Mouse (Mus musculus): ENCODE data around the gene Prkg1.
A peak's percentile ranks its signal among the peaks of the same experiment; 100 is the strongest.
"Not testable (repeated sequence)": the region's sequence is repeated elsewhere in the genome, so short reads cannot be mapped to it uniquely, and the experiment has no call there.

Gene Prkg1

DNA sequence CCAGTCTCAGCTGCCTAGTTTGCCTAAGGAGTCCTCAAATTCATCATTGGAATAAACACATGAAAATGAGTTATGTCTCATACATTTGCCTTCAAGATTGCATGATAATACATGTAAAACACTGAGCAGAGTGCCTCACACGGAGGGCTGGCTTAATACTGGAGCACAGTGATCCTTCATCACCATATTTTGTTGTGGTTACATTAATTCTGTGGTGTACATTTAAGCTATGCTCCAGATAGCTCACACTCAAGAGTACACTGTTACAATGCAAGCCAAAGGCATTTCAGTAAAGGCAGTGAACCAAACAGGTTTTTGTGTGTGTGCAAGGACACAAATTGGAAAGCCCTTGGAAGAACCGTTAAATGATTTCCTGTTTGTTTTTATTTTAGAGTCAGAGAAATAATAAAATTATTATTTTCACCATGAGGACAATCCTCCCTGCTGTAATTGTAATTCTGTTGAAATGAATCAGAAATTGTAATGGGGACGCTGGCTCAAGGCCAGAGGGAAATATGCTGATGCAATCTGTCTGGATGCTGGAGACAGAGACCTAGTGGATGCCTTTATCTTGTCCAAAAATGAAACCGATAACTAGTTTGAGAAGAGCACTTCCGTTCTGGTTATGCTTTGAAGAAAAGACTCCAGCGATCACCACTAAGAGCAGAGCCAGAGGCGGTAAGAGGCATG, 484.9 kb downstream of the Prkg1 start:
- DNase-seq, result no peak

DNA sequence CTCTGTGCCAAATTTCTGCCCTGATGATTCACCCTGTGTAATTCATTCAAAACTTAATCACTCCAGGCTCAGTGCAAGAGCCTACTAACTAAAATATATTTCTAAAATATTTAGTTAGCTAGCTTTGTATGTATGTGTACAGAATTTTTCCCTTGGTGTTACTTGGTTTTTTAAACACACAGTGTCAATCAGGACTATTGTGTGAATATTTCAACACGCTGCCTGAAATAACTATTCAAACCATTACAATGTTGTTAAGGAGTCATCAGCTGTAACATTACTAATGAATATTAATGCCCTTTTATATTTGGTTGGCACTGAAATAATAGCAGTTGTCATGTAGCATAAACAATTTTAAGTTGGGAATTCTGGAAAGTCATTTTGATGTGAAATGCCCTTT, 502.4 kb downstream of the Prkg1 start:
- DNase-seq, result no peak

DNA sequence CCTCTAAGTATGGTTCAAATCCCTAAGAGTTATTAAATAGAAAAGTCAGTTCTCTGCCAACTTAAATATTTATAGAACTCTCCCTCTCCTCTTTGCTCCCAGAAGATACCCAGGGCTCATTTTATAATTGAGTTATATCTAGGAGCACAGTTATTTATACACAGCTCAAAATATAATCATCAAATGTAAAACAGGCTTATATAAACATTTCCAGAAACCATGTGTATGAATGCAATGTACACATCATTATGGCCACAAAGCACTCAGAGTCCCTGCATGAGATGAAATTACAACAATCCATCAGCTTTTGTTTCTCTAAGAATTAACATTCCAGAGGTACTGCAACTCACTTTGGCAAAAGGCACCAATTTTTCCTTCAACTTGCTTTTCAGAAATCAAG, 504.3 kb downstream of the Prkg1 start:
- DNase-seq, result no peak

GRCm38 (mm10) chr19:31255780-31256179, 509.1 kb downstream of the Prkg1 start:
- DNase-seq, result no peak

DNA sequence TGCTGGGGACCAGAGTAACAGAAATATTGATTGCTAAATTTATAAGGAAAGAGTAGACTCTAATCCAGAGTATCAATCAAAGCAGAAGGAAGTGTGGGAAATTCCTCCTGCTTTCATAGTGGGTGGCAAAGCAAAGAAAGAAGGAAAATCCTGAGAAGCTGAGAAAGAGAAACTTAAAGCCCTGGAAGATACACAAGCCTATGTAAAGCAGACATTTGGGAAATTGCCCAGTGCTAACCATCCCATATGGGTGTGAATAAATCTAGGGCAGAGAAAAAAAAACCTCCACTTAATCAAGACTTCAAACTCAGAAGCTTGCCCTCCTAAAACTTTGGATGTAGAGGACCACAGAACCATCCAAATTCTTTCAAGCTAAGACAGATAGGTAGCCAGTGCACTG, 532.4 kb downstream of the Prkg1 start:
- no peak for DNase-seq

- no peak for DNase-seq
Measured at GRCm38 (mm10) chr19:31228385-31228784, 536.4 kb downstream of the Prkg1 start.

DNA sequence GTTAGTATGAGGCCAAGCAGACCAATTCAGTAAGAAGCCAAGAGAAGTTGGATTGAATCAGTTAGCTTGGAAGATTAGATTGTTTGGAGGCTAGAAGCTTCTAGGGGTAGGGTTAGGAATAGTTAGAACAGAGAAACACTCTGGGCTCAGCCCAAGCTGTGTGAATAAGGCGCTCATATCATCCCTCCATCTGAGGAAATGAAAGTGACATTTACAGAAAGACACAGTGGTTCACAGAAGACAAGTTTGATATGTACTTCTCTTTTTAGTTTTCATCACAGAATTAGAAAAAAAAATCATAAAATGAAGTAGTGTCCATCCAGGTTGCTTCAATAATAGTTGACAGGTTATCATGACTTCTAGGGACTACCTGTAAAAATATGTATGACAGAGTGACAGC, 541.4 kb downstream of the Prkg1 start:
- no peak for DNase-seq

DNA sequence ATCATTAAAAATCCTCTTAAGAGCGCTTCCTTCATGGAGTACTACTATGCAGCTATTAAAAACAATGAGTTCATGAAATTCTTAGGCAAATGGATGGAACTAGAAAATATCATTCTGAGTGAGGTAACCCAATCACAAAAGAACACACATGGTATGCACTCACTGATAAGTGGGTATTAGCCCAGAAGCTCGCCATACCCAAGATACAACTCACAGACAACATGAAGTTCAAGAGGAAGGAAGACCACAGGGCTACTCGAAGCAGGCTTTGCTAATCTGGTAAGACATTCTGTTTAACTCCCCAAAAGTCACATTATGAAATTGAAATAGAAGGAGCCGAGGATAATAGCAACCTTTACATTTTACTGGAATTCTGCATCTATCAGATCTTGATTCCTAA, 545.6 kb downstream of the Prkg1 start:
- not testable (repeated sequence) for DNase-seq

DNA sequence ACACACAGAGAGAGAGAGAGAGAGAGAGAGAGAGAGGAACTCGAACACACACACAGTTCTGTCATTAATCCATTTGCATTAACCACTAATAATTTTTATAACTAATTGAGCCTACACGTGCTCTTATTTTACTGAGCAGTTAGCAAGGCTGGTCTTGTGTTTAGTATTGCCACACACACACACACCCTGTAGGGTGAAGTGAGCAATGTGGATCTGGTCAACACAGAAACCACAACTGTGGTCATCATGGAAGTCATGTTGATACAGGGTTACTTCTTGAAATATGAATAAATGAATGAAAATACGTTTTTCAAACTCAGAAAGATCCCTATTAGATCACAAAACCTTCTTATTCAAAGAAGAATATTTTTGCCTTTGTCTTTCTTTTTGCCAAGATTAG, 554.0 kb downstream of the Prkg1 start:
- DNase-seq, result no peak

DNA sequence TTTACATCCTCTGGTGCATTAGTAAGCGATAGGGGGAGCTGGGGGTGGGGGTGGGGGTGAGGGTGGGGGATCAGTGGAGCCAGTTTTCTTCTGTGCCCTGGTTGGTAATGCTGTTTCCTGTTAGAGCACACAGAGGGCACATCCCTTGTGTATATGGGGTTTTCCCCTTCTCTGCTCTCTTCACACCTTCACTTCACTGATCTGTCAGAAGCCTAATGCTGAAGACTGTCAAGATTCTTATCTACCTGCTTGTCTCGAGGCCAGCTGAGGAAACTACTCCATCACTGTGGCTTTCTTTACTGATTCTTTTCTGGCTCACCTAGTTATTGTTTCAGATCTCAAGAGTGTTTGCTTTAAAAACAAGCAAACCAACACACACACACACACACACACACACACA, 554.4 kb downstream of the Prkg1 start:
- DNase-seq, result peak; percentile 6

DNA sequence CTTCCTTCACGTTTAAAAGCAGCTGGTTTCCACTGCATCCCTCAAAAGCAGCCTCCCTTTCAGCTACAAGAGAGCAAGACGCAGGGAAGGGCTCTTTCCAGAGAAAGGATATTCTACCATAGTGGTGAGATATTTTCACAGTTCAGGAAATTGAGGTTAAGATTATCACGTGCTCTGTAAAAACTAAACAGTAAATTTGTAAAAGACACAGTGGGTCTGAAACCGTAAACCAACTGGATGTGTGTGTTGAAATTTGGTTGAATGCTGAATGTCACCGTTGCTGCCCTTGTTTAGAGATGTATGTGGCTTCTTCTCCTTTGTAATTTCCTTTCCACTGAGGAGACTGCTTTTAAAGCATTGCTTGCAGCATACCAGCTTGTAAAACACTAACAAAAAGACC, 565.2 kb downstream of the Prkg1 start:
- no peak for DNase-seq

GRCm38 (mm10) chr19:31198461-31198860, 566.4 kb downstream of the Prkg1 start:
- DNase-seq, result no peak

DNA sequence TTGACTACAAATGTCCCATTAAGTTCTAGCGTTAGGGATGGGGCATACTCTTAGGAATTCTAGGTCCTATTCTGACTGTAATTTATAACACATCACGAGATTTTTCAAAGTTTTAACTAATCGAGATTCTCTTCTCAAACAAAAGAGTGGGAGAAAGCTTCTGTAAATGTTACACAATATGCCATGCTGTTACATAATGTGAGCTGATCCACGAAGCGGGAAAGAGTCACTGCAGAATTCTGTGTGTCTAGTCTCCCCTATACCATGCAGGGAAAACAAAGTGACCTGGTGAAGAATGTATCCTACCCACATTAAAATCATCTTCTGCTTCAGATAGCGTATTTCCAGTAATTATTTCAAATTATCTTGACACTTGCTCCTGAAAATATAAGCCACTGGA, 567.8 kb downstream of the Prkg1 start:
- DNase-seq, result no peak

DNA sequence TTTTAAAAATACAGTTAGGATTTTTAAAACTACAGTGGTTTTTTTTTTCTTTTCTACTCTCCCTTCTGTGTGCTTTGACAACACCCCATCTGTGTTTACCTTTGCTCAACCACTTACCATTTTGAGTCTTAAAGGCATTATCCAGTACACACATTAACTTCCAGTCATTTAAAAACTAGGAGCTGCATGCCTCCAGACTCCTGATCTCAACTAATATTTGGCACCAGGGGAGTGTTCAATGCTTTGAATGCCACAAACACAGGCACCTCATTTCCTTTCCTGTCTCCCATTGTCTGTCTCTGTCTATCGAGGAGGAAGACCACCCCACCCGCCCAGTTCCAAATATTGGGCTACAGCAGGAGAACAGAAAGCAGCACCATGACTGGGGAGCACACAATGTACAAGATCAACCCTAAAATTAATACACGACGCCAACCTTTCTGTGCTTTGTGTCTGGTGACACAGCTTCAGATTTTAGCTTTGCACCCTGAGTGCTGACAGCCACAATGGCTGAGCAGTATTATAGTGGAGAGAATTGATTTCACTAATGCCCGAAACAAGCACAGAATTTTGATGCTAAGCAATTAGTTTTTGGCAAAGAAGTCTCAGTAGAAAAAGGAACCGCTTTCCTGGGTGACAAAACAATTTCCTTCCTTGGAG, 576.1 kb downstream of the Prkg1 start:
- DNase-seq, result no peak

GRCm38 (mm10) chr19:31180757-31181156, 584.1 kb downstream of the Prkg1 start:
- no peak for DNase-seq

- no peak for DNase-seq
Measured at GRCm38 (mm10) chr19:31177279-31177922, 587.4 kb downstream of the Prkg1 start.

DNA sequence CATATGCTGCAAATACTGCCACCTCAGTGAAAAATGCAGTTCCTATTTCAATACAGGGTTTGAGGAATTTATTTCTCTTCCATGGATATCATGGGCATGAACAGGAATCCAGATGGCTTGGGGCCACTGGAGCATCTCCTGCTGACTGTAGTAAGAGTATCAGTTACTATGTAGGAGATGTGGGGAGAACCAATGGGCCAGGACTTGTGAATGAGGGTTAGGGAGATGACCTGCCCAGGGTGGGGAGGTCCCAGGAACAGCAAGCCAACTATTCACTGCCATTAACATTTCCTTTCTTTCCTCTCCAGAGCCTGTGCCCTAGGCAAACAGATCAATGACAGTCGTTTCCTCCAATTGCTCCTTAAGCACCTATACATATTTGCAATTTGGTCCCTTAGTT, 593.8 kb downstream of the Prkg1 start:
- DNase-seq, result no peak

DNA sequence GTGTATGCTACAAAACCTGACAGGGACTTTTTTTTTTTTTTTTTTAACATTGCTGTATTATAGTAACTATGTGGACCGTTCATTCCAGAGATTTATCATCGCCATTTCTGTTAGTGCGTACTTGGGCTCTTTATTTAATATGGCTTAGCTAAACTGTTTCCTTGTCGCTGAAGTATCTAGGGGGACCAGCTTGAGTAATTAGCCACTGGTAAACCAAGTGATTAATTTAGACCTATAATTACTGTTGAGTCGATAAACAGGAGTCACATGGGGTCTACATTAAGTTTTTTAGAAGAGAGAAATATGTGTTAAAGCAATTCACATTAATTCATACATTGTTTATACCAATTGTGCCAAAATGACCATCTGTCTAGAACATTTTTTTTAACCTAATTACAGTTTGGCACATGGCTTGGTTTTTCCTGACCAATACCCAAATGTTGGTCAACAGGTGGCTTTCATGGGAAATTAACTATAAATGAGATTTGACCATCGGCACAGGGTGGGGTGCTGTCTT, 605.8 kb downstream of the Prkg1 start:
- no peak for DNase-seq

DNA sequence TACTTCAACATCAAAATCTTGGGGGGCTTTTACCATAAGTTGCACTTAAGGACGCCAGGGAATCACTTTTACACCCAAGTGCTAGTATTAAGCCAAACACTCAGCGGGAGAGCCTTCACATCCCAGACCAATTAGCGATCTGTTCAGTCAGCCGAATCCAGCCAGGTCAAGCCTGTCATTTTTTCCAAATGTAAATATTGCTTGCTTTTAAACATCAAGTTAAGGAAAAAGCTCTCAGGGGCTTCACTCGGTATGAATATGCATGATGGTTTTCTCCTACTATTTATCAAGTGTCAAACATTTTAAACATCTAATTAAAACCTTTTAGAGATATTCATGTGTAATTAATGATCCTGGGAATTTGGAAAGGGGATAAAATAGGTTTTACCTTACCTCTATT, 611.4 kb downstream of the Prkg1 start:
- DNase-seq, result no peak

DNA sequence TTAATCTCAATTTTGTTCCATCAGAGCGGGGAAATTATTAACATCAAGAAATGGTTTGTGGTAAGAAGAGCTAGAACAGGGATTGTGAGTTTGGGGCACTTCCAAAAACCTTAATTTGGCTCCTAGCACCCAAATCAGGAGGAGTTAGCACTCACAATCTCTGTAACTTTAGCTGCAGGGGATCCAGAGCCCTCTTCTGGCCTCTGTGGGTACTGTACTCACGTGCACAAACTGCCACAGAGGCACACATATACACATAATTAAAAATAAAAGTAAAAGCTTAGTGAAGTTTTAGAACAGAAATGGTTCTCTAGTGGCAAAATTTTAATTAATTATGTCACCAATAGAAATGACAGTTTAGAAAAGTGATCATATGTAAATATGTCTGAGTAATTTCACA, 614.9 kb downstream of the Prkg1 start:
- DNase-seq, result no peak

DNA sequence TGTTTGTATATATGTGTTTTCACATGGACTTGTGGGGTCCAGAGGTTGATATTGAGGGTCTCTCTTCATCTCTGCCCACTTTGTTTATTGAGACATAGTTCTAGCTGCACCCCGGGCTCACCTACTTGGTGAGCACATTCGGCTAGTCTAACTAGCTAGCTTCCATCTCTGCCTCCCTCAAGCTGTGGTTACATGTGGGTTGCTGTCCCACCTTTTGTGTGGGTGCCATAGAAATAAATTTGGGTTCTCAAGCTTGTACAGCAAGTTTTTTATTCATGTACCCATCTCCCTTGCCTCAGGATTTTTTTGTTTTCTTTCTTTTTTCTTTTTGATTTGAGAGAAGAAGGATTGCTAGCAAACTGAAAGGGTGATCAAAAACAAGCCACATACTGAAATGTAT, 617.4 kb downstream of the Prkg1 start:
- no peak for DNase-seq

DNA sequence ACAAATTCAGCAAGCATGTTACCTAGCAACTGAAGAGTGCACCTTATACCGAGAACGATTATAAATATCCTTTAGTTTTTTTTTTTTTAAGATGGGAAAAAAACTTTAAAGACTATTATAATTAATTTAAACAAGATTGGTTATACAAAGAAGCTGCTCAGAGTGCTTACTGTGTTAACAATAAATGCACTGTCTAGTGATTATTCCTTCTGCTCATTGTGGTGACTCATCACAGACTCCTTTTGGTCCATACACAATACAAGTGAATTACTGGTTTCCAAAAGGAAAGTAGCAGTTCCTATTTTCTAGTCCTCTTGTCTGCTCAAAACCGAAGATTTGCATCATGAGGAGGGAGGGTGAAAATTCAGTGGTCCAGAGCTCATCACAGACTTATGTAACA, 618.7 kb downstream of the Prkg1 start:
- DNase-seq, result no peak

GRCm38 (mm10) chr19:31141905-31142304, 622.9 kb downstream of the Prkg1 start:
- no peak for DNase-seq

GRCm38 (mm10) chr19:31136316-31136715, 628.5 kb downstream of the Prkg1 start:
- DNase-seq, result no peak

Data from thymus, postnatal 14 days (tissue).